27 mouse cellular contexts compared by ENCODE assay signal in the genomic region with DNA sequence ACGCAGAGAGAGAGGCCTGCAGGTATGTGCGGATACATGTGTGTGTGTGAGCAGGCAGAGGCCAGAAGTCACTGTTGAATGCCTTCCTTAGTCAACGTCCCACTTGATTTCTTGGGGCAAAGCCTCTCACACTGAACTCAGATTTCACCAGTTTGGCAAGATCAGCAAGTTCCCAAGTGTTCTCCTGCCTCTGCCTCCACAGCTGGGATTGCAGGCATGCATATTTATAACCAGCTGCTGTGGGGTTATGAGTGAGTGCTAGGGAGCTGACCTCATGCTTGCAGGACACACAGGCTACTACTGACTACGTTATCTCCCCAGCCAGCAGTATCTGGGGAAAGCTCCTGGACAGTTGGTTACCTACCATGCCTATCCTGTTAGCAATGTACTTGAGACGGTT.
DNase-seq lines count a peak whose midpoint lies in the region; ATAC-seq and TF ChIP-seq lines count a peak whose summit lies in the region.
"Had no signal": no experiment of that assay in that cellular context is flagged by ENCODE, and none has a peak within 500 bp of the region (broad histone marks: within the 10 kb centered on the region; RNA-seq: fewer than 3 reads in every experiment).

No protein-coding gene starts in this region.

- H3K9ac ChIP-seq in limb, embryonic 13.5 days = no peak overlapping the region
- no peak overlapping the region for H3K9ac ChIP-seq in intestine, postnatal 0 days (ENCODE audit: low read depth, low read length)
- no peak overlapping the region for H3K9ac ChIP-seq in midbrain, embryonic 14.5 days (replicated peaks; ENCODE audit: low read length)
- H3K9ac ChIP-seq: embryonic facial prominence, embryonic 15.5 days; forebrain, embryonic 12.5 days; forebrain, postnatal 0 days; liver, embryonic 15.5 days; lung, embryonic 15.5 days; neural tube, embryonic 12.5 days had no signal

- DNase-seq in frontal cortex, postnatal 36 days (ENCODE audit: low spot score in 2 of 2) = no peak
- no peak for DNase-seq in heart, embryonic 10.5 days (ENCODE audit: low spot score)
- DNase-seq in heart, postnatal 10 days = no peak
- DNase-seq in limb, embryonic 10.5 days (ENCODE audit: low spot score) = no peak
- no peak for DNase-seq in midbrain, embryonic 14.5 days
- DNase-seq: adrenal gland, adult 8-10 months; cerebellum, adult 2 months; cerebellum, postnatal 14 days; forebrain, postnatal 0 days; gastrocnemius, postnatal 14 days; layer of hippocampus, adult 9-11 months; thymus, adult 18-20 months; thymus, postnatal 25 days had no signal

- no peak for TF ChIP-seq CTCF in intestine, postnatal 0 days (IDR thresholded peaks at IDR 0.05; ENCODE audit: low read depth)

- H3K4me3 ChIP-seq in heart, embryonic 10.5 days = no peak overlapping the region
- H3K4me3 ChIP-seq in limb, embryonic 13.5 days = no peak overlapping the region
- no peak overlapping the region for H3K4me3 ChIP-seq in limb, embryonic 10.5 days
- no peak overlapping the region for H3K4me3 ChIP-seq in intestine, postnatal 0 days (ENCODE audit: low read depth, low read length)
- H3K4me3 ChIP-seq in midbrain, embryonic 14.5 days (replicated peaks; ENCODE audit: low read depth, low read length) = no peak overlapping the region
- H3K4me3 ChIP-seq: embryonic facial prominence, embryonic 15.5 days; forebrain, embryonic 12.5 days; liver, embryonic 15.5 days; lung, embryonic 15.5 days; midbrain, embryonic 10.5 days; neural tube, embryonic 12.5 days had no signal

- WGBS in heart, embryonic 10.5 days = 53% methylated on average over 5 of the region's 5 CpGs
- WGBS in limb, embryonic 13.5 days = 62% methylated on average over 5 of the region's 5 CpGs
- WGBS in limb, embryonic 10.5 days = 75% methylated on average over 5 of the region's 5 CpGs
- 56% methylated on average over 5 of the region's 5 CpGs for WGBS in intestine, postnatal 0 days
- WGBS in midbrain, embryonic 14.5 days = 67% methylated on average over 5 of the region's 5 CpGs

- H3K27ac ChIP-seq in heart, embryonic 10.5 days = peak overlapping the region; percentile 42; the same call in 1 of the 2 replicates
- H3K27ac ChIP-seq in limb, embryonic 13.5 days = no peak overlapping the region
- no peak overlapping the region for H3K27ac ChIP-seq in limb, embryonic 10.5 days
- H3K27ac ChIP-seq in intestine, postnatal 0 days (ENCODE audit: low read depth, low read length) = no peak overlapping the region
- no peak overlapping the region for H3K27ac ChIP-seq in midbrain, embryonic 14.5 days (replicated peaks; ENCODE audit: low read depth, low read length)
- H3K27ac ChIP-seq: embryonic facial prominence, embryonic 15.5 days; forebrain, embryonic 12.5 days; kidney, postnatal 0 days; liver, embryonic 15.5 days; lung, embryonic 15.5 days; midbrain, embryonic 10.5 days; neural tube, embryonic 12.5 days; stomach, postnatal 0 days had no signal

- H3K4me1 ChIP-seq in heart, embryonic 10.5 days = 0 out of 2 replicates have a peak, but pooled peaks cover 16% of the 10 kb centered on the region
- peaks cover 14% of the 10 kb centered on the region for H3K4me1 ChIP-seq in limb, embryonic 13.5 days
- peaks cover 22% of the 10 kb centered on the region for H3K4me1 ChIP-seq in limb, embryonic 10.5 days
- no peaks in the 10 kb centered on the region for H3K4me1 ChIP-seq in intestine, postnatal 0 days (replicated peaks; ENCODE audit: control insufficient read depth, insufficient read depth, low read length)
- peaks cover 10% of the 10 kb centered on the region for H3K4me1 ChIP-seq in midbrain, embryonic 14.5 days (ENCODE audit: control insufficient read depth, insufficient read depth, low read length)
- H3K4me1 ChIP-seq: embryonic facial prominence, embryonic 15.5 days had no signal

- intact Hi-C loops in heart, postnatal 10 days (cut with DNase I) = no loop called here

- no peaks in the 10 kb centered on the region for H3K9me3 ChIP-seq in heart, embryonic 10.5 days
- H3K9me3 ChIP-seq in limb, embryonic 13.5 days = no peaks in the 10 kb centered on the region
- H3K9me3 ChIP-seq in limb, embryonic 10.5 days (replicated peaks) = no peaks in the 10 kb centered on the region
- H3K9me3 ChIP-seq in intestine, postnatal 0 days (ENCODE audit: control insufficient read depth) = no peaks in the 10 kb centered on the region
- no peaks in the 10 kb centered on the region for H3K9me3 ChIP-seq in midbrain, embryonic 14.5 days (ENCODE audit: control insufficient read depth, low read length)
- H3K9me3 ChIP-seq: embryonic facial prominence, embryonic 15.5 days; forebrain, embryonic 12.5 days; liver, embryonic 15.5 days; lung, embryonic 15.5 days; midbrain, embryonic 10.5 days; neural tube, embryonic 12.5 days had no signal

- peak; percentile 51; the same call in 1 of the 2 replicates for ATAC-seq in frontal cortex, adult (ENCODE audit: low TSS enrichment)
- peak; percentile 11; the same call in 1 of the 2 replicates for ATAC-seq in limb, embryonic 13.5 days (ENCODE audit: low FRiP score, low read depth)
- ATAC-seq in intestine, postnatal 0 days = 0 out of 2 replicates have a peak, but pooled peaks have one; percentile 25
- ATAC-seq in midbrain, embryonic 14.5 days (ENCODE audit: low FRiP score, low TSS enrichment) = no peak
- ATAC-seq: forebrain, postnatal 0 days; hindbrain, embryonic 16.5 days; midbrain, embryonic 16.5 days had no signal

- H3K36me3 ChIP-seq in heart, embryonic 10.5 days = no peaks in the 10 kb centered on the region
- H3K36me3 ChIP-seq in limb, embryonic 13.5 days = no peaks in the 10 kb centered on the region
- no peaks in the 10 kb centered on the region for H3K36me3 ChIP-seq in limb, embryonic 10.5 days
- H3K36me3 ChIP-seq in intestine, postnatal 0 days (ENCODE audit: control insufficient read depth, insufficient read depth) = no peaks in the 10 kb centered on the region
- no peaks in the 10 kb centered on the region for H3K36me3 ChIP-seq in midbrain, embryonic 14.5 days (ENCODE audit: control insufficient read depth, insufficient read depth, low read length)
- H3K36me3 ChIP-seq: embryonic facial prominence, embryonic 15.5 days; forebrain, embryonic 12.5 days; G1E; liver, embryonic 15.5 days; lung, embryonic 15.5 days; midbrain, embryonic 10.5 days; neural tube, embryonic 12.5 days had no signal

- H3K4me2 ChIP-seq in limb, embryonic 13.5 days (replicated peaks) = no peak overlapping the region
- no peak overlapping the region for H3K4me2 ChIP-seq in intestine, postnatal 0 days (replicated peaks; ENCODE audit: low read depth)
- H3K4me2 ChIP-seq in midbrain, embryonic 14.5 days (ENCODE audit: low read length) = no peak overlapping the region
- H3K4me2 ChIP-seq: embryonic facial prominence, embryonic 15.5 days; forebrain, embryonic 12.5 days; liver, embryonic 15.5 days; lung, embryonic 15.5 days; neural tube, embryonic 12.5 days had no signal

- H3K27me3 ChIP-seq in heart, embryonic 10.5 days (ENCODE audit: insufficient read depth, poor library complexity, severe bottlenecking) = no peaks in the 10 kb centered on the region
- H3K27me3 ChIP-seq in limb, embryonic 13.5 days = no peaks in the 10 kb centered on the region
- H3K27me3 ChIP-seq in limb, embryonic 10.5 days (ENCODE audit: low read depth, poor library complexity, severe bottlenecking) = no peaks in the 10 kb centered on the region
- no peaks in the 10 kb centered on the region for H3K27me3 ChIP-seq in intestine, postnatal 0 days (replicated peaks; ENCODE audit: control insufficient read depth, insufficient read depth, low read length)
- H3K27me3 ChIP-seq in midbrain, embryonic 14.5 days (ENCODE audit: control insufficient read depth, insufficient read depth, low read length) = no peaks in the 10 kb centered on the region
- H3K27me3 ChIP-seq: embryonic facial prominence, embryonic 15.5 days; liver, embryonic 15.5 days; lung, embryonic 15.5 days; neural tube, embryonic 12.5 days had no signal
